8 mouse cellular contexts compared by ENCODE assay signal in the genomic region with DNA sequence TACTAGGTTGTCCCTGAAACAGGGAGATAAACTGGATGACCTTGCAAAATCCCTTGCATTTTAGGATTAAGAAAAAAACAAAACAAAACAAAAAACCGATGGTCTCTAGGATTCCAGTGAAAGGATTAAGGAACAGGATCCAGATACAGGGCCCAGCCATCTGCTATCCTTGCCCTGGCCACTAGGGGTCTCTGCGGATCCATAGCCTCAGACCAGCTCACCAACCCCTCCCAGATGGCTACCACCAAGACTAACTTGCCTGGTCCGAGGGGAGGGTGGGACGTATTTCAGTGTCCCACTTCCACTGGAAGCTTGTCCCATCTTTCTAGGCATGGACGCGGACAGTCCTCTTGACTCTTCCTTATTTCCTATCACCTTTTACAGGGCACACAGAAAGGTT.
DNase-seq lines count a peak whose midpoint lies in the region; ATAC-seq and TF ChIP-seq lines count a peak whose summit lies in the region.

No protein-coding gene starts in this region.

- no peak overlapping the region for H3K4me2 ChIP-seq in forebrain, embryonic 14.5 days (ENCODE audit: low read length)

- H3K27me3 ChIP-seq in E14TG2a.4 (ENCODE audit: insufficient read depth, low read length) = peaks cover 14% of the 10 kb centered on the region; the same call in 1 of the 2 replicates
- no peaks in the 10 kb centered on the region for H3K27me3 ChIP-seq in forebrain, embryonic 14.5 days (replicated peaks; ENCODE audit: control insufficient read depth, insufficient read depth, low read length)

- peak; percentile 97 for TF ChIP-seq CTCF in E14TG2a.4 (conservative IDR thresholded peaks at IDR 0.05; ENCODE audit: low read length)

- no peak overlapping the region for H3K4me3 ChIP-seq in E14TG2a.4 (replicated peaks; ENCODE audit: low read length)
- no peak overlapping the region for H3K4me3 ChIP-seq in forebrain, embryonic 14.5 days (ENCODE audit: low read depth, low read length)

- intact Hi-C loops in heart, postnatal 10 days (cut with DNase I) = loop anchor here (1.0 to 2.0 kb wide), 3 partner anchors 52 to 314 kb away; a partner anchor contains a TSS

- peaks cover 15% of the 10 kb centered on the region for H3K4me1 ChIP-seq in E14TG2a.4 (replicated peaks; ENCODE audit: low read depth, low read length)
- peaks cover 3% of the 10 kb centered on the region; the same call in 1 of the 2 replicates for H3K4me1 ChIP-seq in forebrain, embryonic 14.5 days (ENCODE audit: control insufficient read depth, insufficient read depth, low read length)

- H3K9ac ChIP-seq in forebrain, embryonic 14.5 days (ENCODE audit: low read length) = no peak overlapping the region

- no peaks in the 10 kb centered on the region for H3K36me3 ChIP-seq in E14TG2a.4 (ENCODE audit: insufficient read depth, low read length)
- H3K36me3 ChIP-seq in forebrain, embryonic 14.5 days (ENCODE audit: control insufficient read depth, insufficient read depth, low read length) = 0 out of 2 replicates have a peak, but pooled peaks cover 4% of the 10 kb centered on the region

- no peak overlapping the region for H3K27ac ChIP-seq in forebrain, embryonic 14.5 days (ENCODE audit: low read depth, low read length)

- peak; percentile 32 for DNase-seq in c-Kit-positive CD71-positive TER-119-positive erythroid progenitor cells, embryonic 14.5 days (ENCODE audit: low spot score)
- peak; percentile 83 for DNase-seq in forebrain, embryonic 14.5 days (ENCODE audit: low spot score)
- peak; percentile 85 to 87 for DNase-seq in heart, postnatal 10 days
- peak; percentile 60 to 85 for DNase-seq in kidney, postnatal 36 days
- DNase-seq in lung, adult 18-20 months = peak; percentile 63 to 69
- peak; percentile 37 for DNase-seq in thymus, postnatal 0 days (ENCODE audit: low spot score)

- peak; percentile 78 for ATAC-seq in forebrain, embryonic 14.5 days
- peak; percentile 56; the same call in 1 of the 2 replicates for ATAC-seq in neutrophil, adult 5-6 weeks (ENCODE audit: extremely low read depth, insufficient number of reproducible peaks, low FRiP score, poor library complexity, severe bottlenecking)

- 3% methylated on average over 6 of the region's 6 CpGs for WGBS in forebrain, embryonic 14.5 days

- H3K9me3 ChIP-seq in E14TG2a.4 (ENCODE audit: low read length) = no peaks in the 10 kb centered on the region
- H3K9me3 ChIP-seq in forebrain, embryonic 14.5 days (replicated peaks; ENCODE audit: control insufficient read depth, low read length) = no peaks in the 10 kb centered on the region

Comparison
In these comparisons a context has a peak if more than half of its experiments do, and no peak if none do; other contexts are left out.
1. DNase-seq: peak in every context shown above with its lines; median percentile 86 in heart, postnatal 10 days; 83 in forebrain, embryonic 14.5 days; 72 in kidney, postnatal 36 days; 66 in lung, adult 18-20 months; 37 in thymus, postnatal 0 days; 32 in c-Kit-positive CD71-positive TER-119-positive erythroid progenitor cells, embryonic 14.5 days.